Mouse (Mus musculus): Measurements from ENCODE around the gene Phf21a.

- TF ChIP-seq CTCF (IDR thresholded peaks at IDR 0.05; ENCODE audit: control insufficient read depth, insufficient read depth, low read length) (no peak), POLR2A (IDR thresholded peaks at IDR 0.05; ENCODE audit: borderline replicate concordance, control insufficient read depth, low read depth, low read length) (no peak)
Observed at GRCm38 (mm10) chr2:92390206-92390930, 297.5 kb downstream of the Phf21a start.

All from bone marrow, adult 2 months (tissue).